ENCODE assay signal across 8 mouse cellular contexts in genomic region chr12:110446290-110447170, GRCm38 (mm10). TPM values are rescaled to one million over a fixed set of nuclear protein-coding genes. Genes with fewer than 3 reads are reported as not detected.
DNase-seq lines count a peak whose midpoint lies in the region; ATAC-seq lines count a peak whose summit lies in the region.

TSS of gene Ppp2r5c (plus strand) at chr12:110447120.

- no peaks in the 10 kb centered on the region for H3K9me3 ChIP-seq in hindbrain, embryonic 16.5 days (ENCODE audit: control insufficient read depth, low read length)

- WGBS in hindbrain, embryonic 16.5 days, result under 1% methylated on average over 67 of the region's 86 CpGs
- under 1% methylated on average over 85 of the region's 86 CpGs for WGBS in macrophage (ENCODE audit: missing documents)

- H3K4me2 ChIP-seq in hindbrain, embryonic 16.5 days (ENCODE audit: low read length), result peak within 1 kb of the TSS; percentile 78

- peak within 1 kb of the TSS; percentile 89 for H3K4me3 ChIP-seq in hindbrain, embryonic 16.5 days (ENCODE audit: low read length)
- H3K4me3 ChIP-seq in macrophage (ENCODE audit: inconsistent target), result peak within 1 kb of the TSS; percentile 56

- DNase-seq in WW6 (ENCODE audit: low read depth, low spot score), result peak; percentile 76
- peak; percentile 90 to 94 for DNase-seq in cerebellum, postnatal 4 days (ENCODE audit: low spot score in 2 of 2)
- DNase-seq in gastrocnemius, adult 18-20 months (ENCODE audit: low spot score), result peak; percentile 94
- DNase-seq in left cerebral cortex, adult 18-20 months (ENCODE audit: low spot score in 2 of 2), result peak; percentile 94
- DNase-seq in right cerebral cortex, adult 18-20 months, result peak; percentile 95
- DNase-seq in urinary bladder, postnatal 10 days (ENCODE audit: low spot score), result peak; percentile 87

- peak within 1 kb of the TSS; percentile 95 for H3K9ac ChIP-seq in hindbrain, embryonic 16.5 days (ENCODE audit: low read depth, low read length)

- H3K79me2 ChIP-seq in macrophage (ENCODE audit: inconsistent target), result no peaks in the 10 kb centered on the region; the same call in 1 of the 2 replicates

- no peaks in the 10 kb centered on the region; the same call in 1 of the 2 replicates for H3K27me3 ChIP-seq in hindbrain, embryonic 16.5 days (replicated peaks; ENCODE audit: control insufficient read depth, insufficient read depth, low read length)

- H3K36me3 ChIP-seq in hindbrain, embryonic 16.5 days (ENCODE audit: control insufficient read depth, insufficient read depth, low read length), result peaks cover 3% of the 10 kb centered on the region; the same call in 1 of the 2 replicates
- H3K36me3 ChIP-seq in macrophage (ENCODE audit: inconsistent target), result peaks cover 7% of the 10 kb centered on the region; the same call in 1 of the 2 replicates

- ATAC-seq in hindbrain, embryonic 16.5 days, result peak; percentile 95

- H3K4me1 ChIP-seq in hindbrain, embryonic 16.5 days (ENCODE audit: control insufficient read depth, insufficient read depth, low read depth, low read length), result peaks cover 8% of the 10 kb centered on the region

- peak within 1 kb of the TSS; percentile 97 for H3K27ac ChIP-seq in hindbrain, embryonic 16.5 days (ENCODE audit: low read depth, low read length)
- H3K27ac ChIP-seq in macrophage, result peak within 1 kb of the TSS; percentile 75

RNA-seq across cellular contexts. Expression of gene Ppp2r5c, which starts in this region (rescaled TPM):
- total RNA-seq in gastrocnemius, adult 18-20 months (2021), result 10 to 100 TPM; 66.5 to 75.7 TPM
- 135 and 136 TPM in 2 replicates for polyA plus RNA-seq in hindbrain, embryonic 16.5 days (2015; fragmentation: Nextera tagmentation; extraction: Ambion mirVana)
- total RNA-seq in left cerebral cortex, adult 18-20 months (2021), result 100 to 1,000 TPM; 263 to 284 TPM
- total RNA-seq in macrophage (2018; cell fraction: chromatin; rRNA removed), result 100 to 1,000 TPM in 2 of 26 experiments, 10 to 100 TPM in 24; 19.9 to 103 (median 77.9) TPM
- total RNA-seq in macrophage (2018; cell fraction: cytosol; rRNA removed), result 100 to 1,000 TPM; 104 to 180 (median 147) TPM
- 100 to 1,000 TPM in 6 of 26 experiments, 10 to 100 TPM in 20; 31.2 to 122 (median 80.1) TPM for total RNA-seq in macrophage (2018; cell fraction: nucleus; rRNA removed)
- polyA plus RNA-seq in macrophage (2018), result 110 to 139 TPM (median 129 TPM) in 3 replicates

Comparison
In these comparisons a context has a peak if more than half of its experiments do, and no peak if none do; other contexts are left out.
1. Peak in every context shown above with its lines: DNase-seq, ATAC-seq, H3K4me3 ChIP-seq and H3K27ac ChIP-seq.